Mouse (Mus musculus): Measurements from ENCODE around the gene Trap1. TPM values are rescaled to one million over a fixed set of nuclear protein-coding genes. Genes with fewer than 3 reads are reported as not detected.
"Not testable (repeated sequence)": the region's sequence is repeated elsewhere in the genome, so short reads cannot be mapped to it uniquely, and the experiment has no call there.

Trap1 gene
- polyA plus RNA-seq, 1 experiment from 2014 or later, result 105 TPM

GRCm38 (mm10) chr16:4032341-4032748 lies 45.3 kb downstream of the Trap1 start:
- no peak overlapping the region for H3K4me3 ChIP-seq
- H3K4me1 ChIP-seq, result no peaks in the 10 kb centered on the region
- no peaks in the 10 kb centered on the region for H3K9me3 ChIP-seq
- no peak for DNase-seq (ENCODE audit: low spot score)
- WGBS, result 64% methylated on average over 6 of the region's 6 CpGs
- H3K36me3 ChIP-seq, result peaks cover 18% of the 10 kb centered on the region
- H3K27me3 ChIP-seq (ENCODE audit: insufficient read depth, poor library complexity, severe bottlenecking), result no peaks in the 10 kb centered on the region
- H3K27ac ChIP-seq, result no peak overlapping the region

- Histone ChIP-seq H3K4me1 (no peaks in the 10 kb centered on the region), H3K9me3 (no peaks in the 10 kb centered on the region), H3K27ac (no peak overlapping the region), H3K36me3 (0 out of 2 replicates have a peak, but pooled peaks cover 11% of the 10 kb centered on the region), H3K27me3 (ENCODE audit: insufficient read depth, poor library complexity, severe bottlenecking) (no peaks in the 10 kb centered on the region), H3K4me3 (no peak overlapping the region)
- WGBS, result 61% methylated on average over 4 of the region's 6 CpGs
- no peak for DNase-seq (ENCODE audit: low spot score)
Measured at GRCm38 (mm10) chr16:4031441-4032274, 46.0 kb downstream of the Trap1 start.

- H3K27ac ChIP-seq, result no peak overlapping the region
- H3K27me3 ChIP-seq (ENCODE audit: insufficient read depth, poor library complexity, severe bottlenecking), result no peaks in the 10 kb centered on the region
- WGBS, result 91% methylated on average over 10 of the region's 10 CpGs
- no peaks in the 10 kb centered on the region for H3K4me1 ChIP-seq
- DNase-seq (ENCODE audit: low spot score), result no peak
- no peaks in the 10 kb centered on the region for H3K9me3 ChIP-seq
- 0 out of 2 replicates have a peak, but pooled peaks cover 7% of the 10 kb centered on the region for H3K36me3 ChIP-seq
- no peak overlapping the region for H3K4me3 ChIP-seq
Measured at GRCm38 (mm10) chr16:4030501-4030900, 47.1 kb downstream of the Trap1 start.

GRCm38 (mm10) chr16:4029371-4029841 lies 48.2 kb downstream of the Trap1 start:
- no peak overlapping the region for H3K27ac ChIP-seq
- no peaks in the 10 kb centered on the region for H3K27me3 ChIP-seq (ENCODE audit: insufficient read depth, poor library complexity, severe bottlenecking)
- 89% methylated on average over 5 of the region's 5 CpGs for WGBS
- DNase-seq (ENCODE audit: low spot score), result no peak
- H3K4me1 ChIP-seq, result no peaks in the 10 kb centered on the region
- H3K9me3 ChIP-seq, result no peaks in the 10 kb centered on the region
- 0 out of 2 replicates have a peak, but pooled peaks cover 4% of the 10 kb centered on the region for H3K36me3 ChIP-seq
- H3K4me3 ChIP-seq, result no peak overlapping the region

GRCm38 (mm10) chr16:4027211-4027610 lies 50.4 kb downstream of the Trap1 start:
- Histone ChIP-seq H3K27me3 (ENCODE audit: insufficient read depth, poor library complexity, severe bottlenecking) (no peaks in the 10 kb centered on the region), H3K4me1 (no peaks in the 10 kb centered on the region), H3K9me3 (no peaks in the 10 kb centered on the region), H3K36me3 (0 out of 2 replicates have a peak, but pooled peaks cover 4% of the 10 kb centered on the region), H3K4me3 (no peak overlapping the region), H3K27ac (no peak overlapping the region)
- no peak for DNase-seq (ENCODE audit: low spot score)
- 80% methylated on average over 3 of the region's 3 CpGs for WGBS

- Histone ChIP-seq H3K27ac (no peak overlapping the region), H3K4me1 (no peaks in the 10 kb centered on the region), H3K4me3 (no peak overlapping the region), H3K36me3 (0 out of 2 replicates have a peak, but pooled peaks cover 4% of the 10 kb centered on the region), H3K27me3 (ENCODE audit: insufficient read depth, poor library complexity, severe bottlenecking) (no peaks in the 10 kb centered on the region), H3K9me3 (no peaks in the 10 kb centered on the region; the same call in 1 of the 2 replicates)
- WGBS, result 63% methylated on average over 1 of the region's 1 CpGs
- DNase-seq (ENCODE audit: low spot score), result no peak
Measured at GRCm38 (mm10) chr16:4026672-4027071, 51.0 kb downstream of the Trap1 start.

GRCm38 (mm10) chr16:4022719-4023118 lies 54.9 kb downstream of the Trap1 start:
- no peak overlapping the region for H3K27ac ChIP-seq
- no peaks in the 10 kb centered on the region for H3K27me3 ChIP-seq (ENCODE audit: insufficient read depth, poor library complexity, severe bottlenecking)
- H3K36me3 ChIP-seq, result no peaks in the 10 kb centered on the region
- WGBS, result 65% methylated on average over 4 of the region's 4 CpGs
- H3K9me3 ChIP-seq, result no peaks in the 10 kb centered on the region; the same call in 1 of the 2 replicates
- DNase-seq (ENCODE audit: low spot score), result no peak
- H3K4me1 ChIP-seq, result no peaks in the 10 kb centered on the region
- H3K4me3 ChIP-seq, result no peak overlapping the region

- no peak overlapping the region for H3K27ac ChIP-seq
- H3K4me3 ChIP-seq, result no peak overlapping the region
- WGBS, result 67% methylated on average over 1 of the region's 1 CpGs
- H3K27me3 ChIP-seq (ENCODE audit: insufficient read depth, poor library complexity, severe bottlenecking), result no peaks in the 10 kb centered on the region
- no peaks in the 10 kb centered on the region for H3K36me3 ChIP-seq
- H3K4me1 ChIP-seq, result no peaks in the 10 kb centered on the region
- no peaks in the 10 kb centered on the region; the same call in 1 of the 2 replicates for H3K9me3 ChIP-seq
- DNase-seq (ENCODE audit: low spot score), result no peak
Measured at GRCm38 (mm10) chr16:4021241-4021640, 56.4 kb downstream of the Trap1 start.

- H3K4me3 ChIP-seq; H3K27me3 ChIP-seq (ENCODE audit: insufficient read depth, poor library complexity, severe bottlenecking); H3K9me3 ChIP-seq; H3K36me3 ChIP-seq; DNase-seq (ENCODE audit: low spot score); H3K27ac ChIP-seq; H3K4me1 ChIP-seq: not testable (repeated sequence)
- 78% methylated on average over 6 of the region's 6 CpGs for WGBS
Measured at GRCm38 (mm10) chr16:4017466-4017865, 60.2 kb downstream of the Trap1 start.

- H3K9me3 ChIP-seq; DNase-seq (ENCODE audit: low spot score); H3K36me3 ChIP-seq; H3K27me3 ChIP-seq (ENCODE audit: insufficient read depth, poor library complexity, severe bottlenecking); H3K4me3 ChIP-seq; H3K4me1 ChIP-seq; H3K27ac ChIP-seq: not testable (repeated sequence)
- WGBS, result 70% methylated on average over 17 of the region's 17 CpGs
Measured at GRCm38 (mm10) chr16:4016786-4017185, 60.8 kb downstream of the Trap1 start.

GRCm38 (mm10) chr16:4014040-4014668 lies 63.5 kb downstream of the Trap1 start:
- 75% methylated on average over 5 of the region's 5 CpGs for WGBS
- no peak for DNase-seq (ENCODE audit: low spot score)
- Histone ChIP-seq H3K27ac (no peak overlapping the region), H3K27me3 (ENCODE audit: insufficient read depth, poor library complexity, severe bottlenecking) (no peaks in the 10 kb centered on the region), H3K9me3 (no peaks in the 10 kb centered on the region; the same call in 1 of the 2 replicates), H3K4me1 (no peaks in the 10 kb centered on the region), H3K36me3 (no peaks in the 10 kb centered on the region), H3K4me3 (no peak overlapping the region)

- Histone ChIP-seq H3K9me3 (no peaks in the 10 kb centered on the region; the same call in 1 of the 2 replicates), H3K27me3 (ENCODE audit: insufficient read depth, poor library complexity, severe bottlenecking) (no peaks in the 10 kb centered on the region), H3K27ac (no peak overlapping the region), H3K4me3 (no peak overlapping the region), H3K4me1 (no peaks in the 10 kb centered on the region), H3K36me3 (no peaks in the 10 kb centered on the region)
- WGBS, result 63% methylated on average over 4 of the region's 4 CpGs
- no peak for DNase-seq (ENCODE audit: low spot score)
Measured at GRCm38 (mm10) chr16:4012882-4013570, 64.6 kb downstream of the Trap1 start.

All from heart, embryonic 10.5 days (tissue).